Mouse (Mus musculus): ENCODE measurements around the gene 4930451I11Rik.

DNA sequence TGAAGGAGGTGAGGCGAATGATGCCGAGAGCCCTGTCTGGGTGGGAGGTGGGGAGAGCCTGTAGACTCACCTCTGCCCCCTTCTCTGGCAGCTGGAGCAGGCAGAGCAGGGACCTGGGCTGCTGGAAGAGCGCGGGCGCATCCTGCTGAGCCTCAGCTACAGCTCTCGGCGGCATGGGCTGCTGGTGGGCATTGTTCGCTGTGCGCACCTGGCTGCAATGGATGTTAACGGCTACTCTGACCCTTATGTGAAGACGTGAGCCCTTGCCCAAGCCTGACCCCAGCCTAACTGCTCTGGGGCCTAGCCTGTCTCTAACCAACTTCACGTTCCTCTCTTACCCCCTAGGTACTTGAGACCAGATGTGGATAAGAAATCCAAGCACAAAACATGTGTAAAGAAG lies 19.8 kb upstream of the 4930451I11Rik start:
- TF ChIP-seq USF1 (IDR thresholded peaks at IDR 0.05; ENCODE audit: low read depth, low read length) (no peak), ELF1 (IDR thresholded peaks at IDR 0.05; ENCODE audit: low read depth, low read length) (no peak), MEF2A (IDR thresholded peaks at IDR 0.05; ENCODE audit: extremely low read depth, insufficient replicate concordance, low read depth, low read length, poor library complexity, severe bottlenecking) (no peak), MAFK (IDR thresholded peaks at IDR 0.05; ENCODE audit: borderline replicate concordance, low read depth, low read length) (no peak), EP300 (IDR thresholded peaks at IDR 0.05; ENCODE audit: low read depth in 1 of 2, low read length in 2 of 2) (no peak), CTCF (IDR thresholded peaks at IDR 0.05 in 2 of 3, conservative IDR thresholded peaks at IDR 0.05 in 1 of 3; ENCODE audit: control insufficient read depth in 1 of 3, insufficient read depth in 1 of 3, low read depth in 2 of 3, low read length in 3 of 3, poor library complexity in 1 of 3, severe bottlenecking in 1 of 3) (no peak), GATA1 (IDR thresholded peaks at IDR 0.05; ENCODE audit: low read depth, low read length) (no peak), HCFC1 (IDR thresholded peaks at IDR 0.05; ENCODE audit: low read depth, low read length) (no peak), TCF12 (IDR thresholded peaks at IDR 0.05; ENCODE audit: low read depth, low read length) (no peak), UBTF (IDR thresholded peaks at IDR 0.05; ENCODE audit: borderline replicate concordance, insufficient read depth, low read depth, low read length) (no peak), RCOR1 (IDR thresholded peaks at IDR 0.05; ENCODE audit: low read depth, low read length) (no peak), MYC (IDR thresholded peaks at IDR 0.05; ENCODE audit: low read depth, low read length) (no peak)

Measured in MEL (cell line).